Mouse (Mus musculus) T-helper 17 cell (primary cell): ENCODE results near the gene Gata2.

ENCODE experiments used
- in situ Hi-C, 2 experiments: fragments of 300-600 bp; cut with MboI, MseI; formaldehyde crosslinking; loops; 1 replicate in 1 of 2; 2 replicates in 1 of 2; pipeline ENCODE4 v1.15.1; 2025; ENCODE audit warnings: high pct_unique_total_duplicates in 2 of 2

The Gata2 gene

DNA sequence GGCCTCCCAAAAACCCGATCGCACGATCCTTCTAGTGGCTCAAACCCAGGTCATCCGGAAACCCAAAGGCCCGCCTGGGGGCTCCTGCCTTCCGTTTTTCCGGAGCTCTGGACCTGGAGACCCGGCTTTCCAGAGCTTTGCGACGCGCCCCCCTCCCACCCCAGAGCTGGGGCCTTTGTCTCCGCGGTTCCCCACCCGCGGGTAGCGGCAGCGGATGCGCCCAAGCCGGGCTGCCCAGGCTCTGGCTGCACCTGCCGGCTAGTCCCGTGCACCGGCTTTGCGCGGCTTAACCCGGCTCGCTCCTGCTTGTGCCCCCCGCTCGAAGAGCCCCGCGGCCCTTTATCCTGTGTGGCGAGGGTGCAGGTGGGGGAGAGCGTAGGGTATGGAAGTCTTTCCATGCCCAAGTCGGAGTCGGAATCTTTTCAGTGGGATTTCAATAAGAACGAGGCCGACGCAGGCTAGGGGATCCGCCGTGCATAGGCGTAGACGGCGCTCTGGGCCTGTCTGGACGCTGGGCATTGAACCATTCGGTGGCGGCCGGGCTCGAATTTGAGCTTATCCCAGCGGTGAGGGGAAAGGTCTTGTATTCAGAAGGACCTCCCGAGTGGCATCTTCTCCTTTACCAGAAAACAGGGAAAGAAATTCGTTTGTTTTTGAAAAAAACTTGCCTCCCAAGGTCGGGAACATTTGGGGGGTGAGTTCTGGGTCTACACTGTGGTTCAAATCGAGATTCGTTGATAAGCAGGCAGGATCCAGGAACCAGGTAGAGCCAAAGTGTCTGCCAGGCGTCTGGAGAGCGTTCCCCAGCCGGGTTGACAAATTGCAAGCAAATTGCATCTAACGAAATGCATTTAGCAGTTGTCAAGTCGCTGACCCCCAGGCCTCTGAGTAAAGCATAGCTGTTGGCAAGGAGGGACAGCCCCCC is 624 bp downstream of the Gata2 start:
- in situ Hi-C loops: loop anchor here (5.0 to 25.0 kb wide), 3 partner anchors 48 to 668 kb away; no protein-coding TSS in a partner anchor

DNA sequence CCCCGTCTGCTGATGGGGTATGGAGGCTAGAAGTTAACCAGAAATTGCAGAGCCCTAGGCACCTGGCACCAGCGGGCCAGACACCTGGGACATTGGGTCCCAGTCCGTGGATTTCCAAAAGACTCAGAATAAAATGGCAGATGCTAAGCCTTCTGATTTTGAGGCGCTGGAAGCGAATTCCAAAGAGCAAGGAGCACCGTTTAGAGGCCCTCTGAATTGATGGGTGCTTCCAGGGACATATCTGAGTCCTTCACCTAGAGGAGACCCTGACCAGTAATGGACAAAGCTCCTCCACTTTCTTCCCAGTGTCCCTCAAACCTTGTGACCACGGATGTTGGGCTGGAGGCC is 1.3 kb downstream of the Gata2 start:
- in situ Hi-C loops: loop anchor here (5.0 to 25.0 kb wide), 3 partner anchors 47 to 667 kb away; no protein-coding TSS in a partner anchor

DNA sequence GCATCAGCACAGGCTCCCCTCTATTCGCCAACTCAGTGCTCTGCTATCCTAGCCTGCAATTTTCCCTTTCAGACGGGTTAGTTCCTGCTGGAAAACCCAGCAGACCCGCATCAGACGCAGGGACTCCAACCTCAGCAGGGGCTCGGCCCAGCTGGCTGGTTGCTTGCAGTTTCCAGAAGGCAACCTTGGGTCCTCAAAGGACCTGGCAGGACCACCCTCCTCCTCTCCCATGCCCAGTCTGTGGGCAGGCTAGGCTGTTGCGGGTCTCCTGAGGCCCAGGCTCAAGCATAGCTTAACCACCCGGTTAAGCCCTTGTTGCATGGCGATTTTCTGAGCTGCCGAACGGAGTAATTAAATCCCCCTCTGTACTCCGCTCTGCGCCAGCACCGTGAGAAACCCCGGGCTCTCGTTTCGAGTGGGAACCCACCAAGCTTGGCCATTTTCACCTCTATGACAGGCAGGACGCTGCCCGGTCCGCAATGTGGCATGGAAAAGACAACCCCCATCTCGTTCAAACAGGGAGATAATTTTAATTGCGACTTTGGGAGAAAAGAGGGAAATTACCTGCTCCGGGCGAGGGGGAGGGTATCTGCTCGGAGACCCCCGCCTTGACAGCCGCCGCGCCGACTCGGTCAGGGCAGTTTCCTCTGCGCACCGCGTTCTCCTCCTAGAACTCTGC is 2.5 kb downstream of the Gata2 start:
- in situ Hi-C loops: loop anchor here (10.0 to 25.0 kb wide), 2 partner anchors 299 to 666 kb away; no protein-coding TSS in a partner anchor

DNA sequence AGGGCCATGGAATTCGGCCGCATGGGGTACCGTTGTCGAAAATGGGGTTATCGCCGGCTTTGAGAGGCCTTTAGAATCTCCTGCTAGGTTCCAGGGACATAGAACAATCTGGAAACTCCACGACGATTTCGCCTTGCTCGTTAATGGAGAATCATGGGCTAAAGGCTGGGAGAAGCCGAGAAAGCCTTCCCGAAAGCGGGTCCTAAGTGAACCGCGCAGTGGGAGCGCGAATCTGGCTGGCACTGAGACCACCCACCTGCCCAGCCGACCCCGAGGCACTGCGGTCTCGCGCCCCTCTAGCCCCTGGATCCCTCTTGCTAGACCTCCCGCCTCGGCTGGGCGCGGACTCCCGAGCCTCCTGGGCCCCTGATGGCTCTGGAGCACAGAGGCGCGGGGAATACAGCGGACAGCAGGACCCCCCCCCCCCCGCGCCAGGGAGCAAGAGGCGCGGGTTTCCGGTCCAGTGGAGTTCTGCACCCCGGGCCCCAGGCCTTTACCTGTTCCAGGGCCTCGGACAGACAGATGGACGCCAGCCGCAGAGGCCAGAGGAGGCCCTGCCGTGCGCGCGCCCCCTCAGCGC is 3.1 kb downstream of the Gata2 start:
- in situ Hi-C loops: loop anchor here (10.0 to 25.0 kb wide), 2 partner anchors 298 to 665 kb away; no protein-coding TSS in a partner anchor

DNA sequence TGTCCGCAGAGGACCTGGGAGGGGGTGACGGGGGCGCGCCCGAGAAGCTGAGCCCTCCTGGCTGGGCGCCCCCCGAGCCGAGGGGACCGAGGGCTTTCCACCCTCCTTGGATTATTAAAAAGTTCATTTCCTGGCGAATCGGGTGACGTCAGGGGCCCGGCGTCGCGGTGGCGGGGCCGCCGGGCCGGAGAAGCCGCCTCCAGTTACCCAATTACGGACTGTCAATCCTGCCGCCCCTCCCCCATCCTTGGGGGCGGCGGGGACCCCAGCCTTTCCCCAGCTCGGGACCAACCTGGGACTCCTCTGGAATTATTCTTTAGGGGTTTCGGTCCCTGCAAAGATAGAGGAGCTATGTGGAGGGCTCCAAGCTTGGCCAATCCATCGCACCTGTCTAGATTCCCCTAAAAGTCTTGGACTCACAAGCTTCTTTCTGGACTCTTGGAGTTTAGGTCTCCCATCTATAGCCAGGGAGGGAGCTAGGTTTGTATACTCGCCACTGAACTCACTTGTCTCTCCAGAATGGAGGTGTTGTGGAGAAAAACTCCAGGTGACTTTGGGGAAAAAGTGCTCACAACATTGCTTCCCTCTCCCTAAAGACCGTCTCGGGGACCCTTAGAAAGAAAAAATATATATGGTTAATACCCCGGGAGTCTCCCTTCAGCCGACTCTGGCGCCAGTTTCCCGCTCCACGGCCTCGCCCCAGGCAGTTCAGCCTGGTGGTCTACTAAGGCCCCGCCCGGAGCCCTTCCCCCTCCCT is 3.8 kb downstream of the Gata2 start:
- in situ Hi-C loops: loop anchor here (10.0 to 25.0 kb wide), 2 partner anchors 297 to 665 kb away; no protein-coding TSS in a partner anchor

DNA sequence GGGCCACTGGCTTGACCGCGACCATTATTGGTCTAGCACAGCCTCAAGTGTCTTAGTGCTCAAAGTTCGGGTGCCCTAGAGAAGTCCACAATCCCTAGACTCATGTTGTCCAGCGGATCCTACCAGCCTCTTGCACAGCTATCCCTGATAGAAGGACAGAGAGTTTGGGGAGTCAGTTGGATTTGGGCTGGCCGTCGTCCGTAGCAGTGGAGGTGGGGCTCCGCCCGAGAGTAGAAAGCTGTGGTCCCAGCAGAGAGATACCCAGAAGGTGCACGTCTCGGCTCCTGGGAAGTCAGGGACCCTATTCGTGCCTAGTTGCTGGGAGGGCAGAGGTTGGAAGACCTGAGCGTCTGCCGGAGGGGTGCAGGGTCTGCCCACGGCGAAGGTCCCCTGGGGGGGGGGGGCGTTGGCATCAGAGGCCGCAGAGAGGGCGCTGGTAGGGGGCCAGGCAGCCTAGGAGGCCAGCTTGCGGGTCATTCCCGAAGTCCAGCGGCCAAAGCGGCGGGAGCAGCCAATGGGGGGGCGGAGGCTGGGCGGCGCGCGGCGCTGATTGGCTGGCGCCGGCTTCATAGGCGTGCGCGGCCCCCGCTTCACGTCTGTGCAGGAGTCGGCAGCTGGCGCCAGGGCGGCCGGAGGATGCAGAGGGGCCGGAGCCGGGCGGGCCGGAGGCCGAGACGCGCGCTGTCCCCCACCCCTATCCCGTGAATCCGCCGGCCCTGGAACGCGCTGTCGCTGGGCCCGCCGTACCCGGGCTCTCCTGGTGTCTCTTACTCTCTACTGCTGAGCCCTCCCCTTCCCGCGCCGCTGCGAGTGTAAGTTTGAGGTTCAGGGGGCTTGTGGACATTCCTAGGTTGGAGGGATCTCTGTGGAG is 4.6 kb downstream of the Gata2 start:
- in situ Hi-C loops: loop anchor here (10.0 to 25.0 kb wide), 2 partner anchors 296 to 664 kb away; no protein-coding TSS in a partner anchor

DNA sequence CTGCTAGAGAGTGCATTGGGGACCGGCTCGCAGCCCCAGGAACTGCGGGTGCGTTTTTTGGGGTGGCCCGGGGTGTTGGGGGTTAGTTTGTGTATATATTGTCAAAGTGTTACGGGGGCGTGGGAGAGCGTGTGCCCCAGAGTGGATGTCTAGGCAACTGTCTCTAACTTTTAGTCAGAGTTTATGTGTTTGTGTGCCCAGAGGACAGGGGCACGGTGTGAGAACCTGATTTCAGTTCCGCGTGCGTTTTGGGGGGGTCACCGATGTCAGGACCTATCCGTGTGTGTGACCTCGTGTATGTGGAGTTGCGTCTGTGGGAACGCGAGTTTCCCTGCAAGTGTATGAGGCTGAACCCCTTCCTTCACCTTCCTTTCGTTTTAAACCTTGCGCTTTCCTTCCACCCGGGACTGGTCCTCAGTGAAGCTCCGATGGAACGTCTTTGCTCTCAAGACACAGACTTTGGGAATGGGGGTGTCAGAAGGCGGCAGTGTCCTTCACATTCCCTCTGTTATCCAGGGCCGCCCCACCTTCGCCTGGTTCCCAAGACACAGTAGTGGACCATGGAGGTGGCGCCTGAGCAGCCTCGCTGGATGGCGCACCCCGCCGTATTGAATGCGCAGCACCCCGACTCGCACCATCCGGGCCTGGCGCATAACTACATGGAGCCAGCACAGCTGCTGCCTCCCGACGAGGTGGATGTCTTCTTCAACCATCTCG is 5.5 kb downstream of the Gata2 start:
- in situ Hi-C loops: loop anchor here (10.0 to 25.0 kb wide), 2 partner anchors 296 to 663 kb away; no protein-coding TSS in a partner anchor

DNA sequence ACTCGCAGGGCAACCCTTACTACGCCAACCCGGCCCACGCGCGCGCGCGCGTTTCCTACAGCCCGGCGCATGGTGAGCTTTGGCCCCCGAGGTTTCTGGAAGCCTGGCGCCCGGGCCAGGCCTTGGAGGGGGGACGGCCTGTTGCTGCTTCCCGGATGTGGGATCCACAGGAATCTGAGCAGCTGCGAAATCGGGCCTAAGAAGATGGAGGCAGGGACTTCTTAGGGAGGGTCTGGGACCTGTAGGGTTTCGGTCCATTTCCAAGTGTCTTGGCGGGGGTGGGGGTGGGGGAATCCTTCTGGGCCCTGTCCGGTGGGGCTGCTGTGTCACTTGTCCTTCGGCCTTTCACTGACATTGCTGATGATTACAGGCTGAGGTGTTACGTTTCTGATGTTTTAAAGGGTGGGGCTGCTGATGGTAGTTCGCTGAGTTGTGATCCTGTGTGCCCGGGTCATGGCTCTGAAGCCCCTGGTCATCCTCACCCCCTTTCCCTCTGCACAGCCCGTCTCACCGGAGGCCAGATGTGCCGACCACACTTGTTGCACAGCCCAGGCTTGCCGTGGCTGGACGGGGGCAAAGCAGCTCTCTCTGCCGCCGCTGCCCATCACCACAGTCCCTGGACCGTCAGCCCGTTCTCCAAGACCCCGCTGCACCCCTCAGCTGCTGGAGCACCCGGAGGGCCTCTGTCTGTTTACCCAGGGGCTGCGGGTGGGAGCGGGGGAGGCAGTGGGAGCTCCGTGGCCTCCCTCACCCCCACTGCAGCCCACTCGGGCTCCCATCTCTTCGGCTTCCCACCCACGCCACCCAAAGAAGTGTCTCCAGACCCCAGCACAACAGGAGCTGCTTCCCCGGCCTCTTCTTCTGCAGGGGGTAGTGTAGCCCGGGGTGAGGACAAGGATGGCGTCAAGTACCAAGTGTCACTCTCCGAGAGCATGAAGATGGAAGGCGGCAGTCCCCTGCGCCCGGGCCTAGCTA is 6.3 kb downstream of the Gata2 start:
- in situ Hi-C loops: loop anchor here (10.0 to 25.0 kb wide), 2 partner anchors 295 to 662 kb away; no protein-coding TSS in a partner anchor

DNA sequence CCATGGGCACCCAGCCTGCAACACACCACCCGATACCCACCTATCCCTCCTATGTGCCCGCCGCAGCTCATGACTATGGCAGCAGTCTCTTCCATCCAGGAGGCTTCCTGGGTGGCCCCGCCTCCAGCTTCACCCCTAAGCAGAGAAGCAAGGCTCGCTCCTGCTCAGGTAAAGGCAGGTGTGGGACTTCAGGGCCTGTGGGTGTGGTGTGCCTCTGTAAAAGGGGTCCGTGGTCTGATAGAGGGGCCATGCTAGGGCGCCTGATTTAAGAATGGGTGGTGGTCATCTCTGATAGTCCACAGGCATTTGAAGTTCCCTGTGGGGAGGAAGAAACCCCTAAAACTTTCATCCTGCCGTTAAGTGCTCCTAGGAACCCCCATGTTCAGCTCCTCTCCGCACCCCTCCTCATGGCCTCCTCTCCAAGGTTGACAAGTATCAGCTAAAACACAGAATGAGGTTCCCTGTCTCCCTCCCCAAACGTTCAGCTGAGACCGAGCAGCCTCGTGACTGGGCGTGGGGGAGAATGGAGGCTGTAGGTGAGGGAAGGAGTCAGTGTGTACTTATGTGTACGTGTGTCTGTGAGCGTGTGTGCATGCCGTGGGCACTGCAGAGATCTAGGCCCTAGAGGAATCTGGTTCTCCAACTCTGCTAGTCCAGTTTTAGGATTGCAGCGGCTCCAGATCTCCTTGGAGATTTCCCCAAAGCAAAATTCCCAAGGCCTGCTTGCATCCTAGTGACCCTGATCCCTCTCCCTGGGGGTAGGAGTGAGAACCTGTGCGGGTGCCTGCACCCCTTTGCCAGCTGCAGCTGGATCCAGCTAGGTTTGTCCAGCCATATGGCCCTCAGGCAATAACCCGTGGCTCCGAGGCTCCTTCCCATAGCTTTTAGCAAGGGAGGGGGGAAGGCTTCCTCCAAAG is 7.3 kb downstream of the Gata2 start:
- in situ Hi-C loops: no loop called here

DNA sequence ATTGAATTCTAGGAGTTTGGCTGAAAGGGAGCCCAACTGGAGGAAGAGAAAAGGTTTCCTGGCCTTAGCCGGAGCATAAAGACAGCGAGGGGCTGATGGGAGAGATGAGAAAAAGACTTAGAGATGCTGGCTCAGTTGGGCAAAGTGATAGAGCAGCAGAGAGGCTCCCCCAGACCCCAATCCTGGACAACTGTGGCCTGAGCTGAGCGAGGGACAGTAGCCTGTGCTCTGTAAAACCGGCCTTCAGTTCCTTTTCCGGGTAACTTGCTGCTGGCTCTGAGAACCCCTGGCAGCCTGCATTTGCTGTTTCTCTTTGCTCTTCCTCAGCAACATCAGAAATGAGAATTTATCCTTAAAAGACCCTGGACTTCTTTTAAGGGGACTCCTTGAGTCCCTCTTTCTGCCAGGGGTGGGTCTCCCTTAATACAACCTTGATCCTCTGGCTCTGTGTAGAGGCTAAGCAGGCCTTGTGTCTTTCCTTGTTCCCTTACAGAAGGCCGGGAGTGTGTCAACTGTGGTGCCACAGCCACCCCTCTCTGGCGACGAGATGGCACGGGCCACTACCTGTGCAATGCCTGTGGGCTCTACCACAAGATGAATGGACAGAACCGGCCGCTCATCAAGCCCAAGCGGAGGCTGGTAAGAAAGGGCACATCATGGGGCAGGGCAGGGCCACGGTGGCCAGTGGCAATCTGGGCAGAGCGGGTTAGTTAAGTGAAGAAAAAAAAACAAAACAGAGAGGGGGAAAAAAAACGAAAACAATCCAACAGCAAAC is 8.4 kb downstream of the Gata2 start:
- in situ Hi-C loops: no loop called here

DNA sequence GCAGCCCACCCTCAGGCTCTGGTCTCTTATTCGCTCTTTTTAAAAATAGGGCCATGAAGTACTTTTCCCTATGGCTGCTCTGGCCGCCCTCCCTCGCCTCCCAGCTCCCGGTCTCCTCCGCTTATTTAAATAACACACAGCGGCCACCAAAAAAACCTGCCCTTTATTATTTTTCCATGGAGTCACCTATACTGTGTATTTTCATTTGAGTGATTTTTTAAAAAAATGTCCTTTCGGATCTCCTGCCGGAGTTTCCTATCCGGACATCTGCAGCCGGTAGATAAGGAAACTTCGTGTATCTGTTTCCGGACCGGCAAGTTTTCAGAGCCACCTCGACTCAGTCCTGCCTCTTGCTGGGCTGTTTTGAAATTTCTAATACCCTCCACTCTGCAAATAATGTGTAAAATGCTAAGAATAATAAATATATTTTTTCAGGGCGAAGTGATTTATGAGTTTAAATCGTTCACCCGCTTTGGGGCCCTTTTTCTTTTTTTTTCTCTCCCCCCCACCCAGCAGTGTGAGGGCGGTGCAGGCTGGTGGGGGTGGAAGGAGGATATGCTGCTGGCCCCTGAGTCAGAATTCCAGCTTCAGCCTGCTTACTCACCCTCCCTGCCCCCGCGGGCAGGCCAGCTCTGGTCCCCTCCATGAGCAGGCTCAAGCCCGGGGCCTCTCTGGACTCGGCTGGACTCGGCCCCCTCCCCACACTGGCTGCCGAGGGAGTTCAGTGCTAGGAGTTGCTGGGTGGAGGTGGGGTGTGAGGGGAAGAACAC is 9.4 kb downstream of the Gata2 start:
- in situ Hi-C loops: no loop called here

DNA sequence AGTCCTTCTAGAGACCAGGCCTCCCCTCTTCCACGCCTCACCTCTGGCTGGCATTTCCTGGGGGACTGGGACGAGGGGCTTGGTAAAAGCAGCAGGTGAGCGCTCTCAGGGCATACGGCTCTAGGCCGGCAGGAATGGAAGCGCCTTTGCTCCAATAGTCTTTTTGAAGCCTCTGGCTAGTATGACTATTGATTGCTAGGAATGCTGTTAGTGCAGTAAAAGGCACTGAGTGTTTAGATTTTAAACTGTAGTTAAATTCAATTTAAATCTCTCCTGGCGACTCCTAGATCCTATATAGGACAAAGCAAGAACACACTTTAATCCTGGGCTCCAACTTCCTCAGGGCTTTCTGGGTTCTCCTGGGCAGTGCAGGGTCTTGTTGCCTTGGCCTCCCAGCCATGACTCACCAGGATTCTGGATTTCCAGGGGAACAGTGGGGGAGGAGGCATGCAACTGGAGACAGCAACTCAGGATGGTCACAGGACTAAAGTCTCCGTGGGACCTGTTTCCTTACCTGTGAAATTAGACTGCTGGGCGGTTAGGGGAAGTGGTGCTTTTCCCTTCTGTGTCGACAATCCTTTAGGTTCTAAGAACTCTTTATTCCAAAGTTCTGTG is 10.2 kb downstream of the Gata2 start:
- in situ Hi-C loops: no loop called here

DNA sequence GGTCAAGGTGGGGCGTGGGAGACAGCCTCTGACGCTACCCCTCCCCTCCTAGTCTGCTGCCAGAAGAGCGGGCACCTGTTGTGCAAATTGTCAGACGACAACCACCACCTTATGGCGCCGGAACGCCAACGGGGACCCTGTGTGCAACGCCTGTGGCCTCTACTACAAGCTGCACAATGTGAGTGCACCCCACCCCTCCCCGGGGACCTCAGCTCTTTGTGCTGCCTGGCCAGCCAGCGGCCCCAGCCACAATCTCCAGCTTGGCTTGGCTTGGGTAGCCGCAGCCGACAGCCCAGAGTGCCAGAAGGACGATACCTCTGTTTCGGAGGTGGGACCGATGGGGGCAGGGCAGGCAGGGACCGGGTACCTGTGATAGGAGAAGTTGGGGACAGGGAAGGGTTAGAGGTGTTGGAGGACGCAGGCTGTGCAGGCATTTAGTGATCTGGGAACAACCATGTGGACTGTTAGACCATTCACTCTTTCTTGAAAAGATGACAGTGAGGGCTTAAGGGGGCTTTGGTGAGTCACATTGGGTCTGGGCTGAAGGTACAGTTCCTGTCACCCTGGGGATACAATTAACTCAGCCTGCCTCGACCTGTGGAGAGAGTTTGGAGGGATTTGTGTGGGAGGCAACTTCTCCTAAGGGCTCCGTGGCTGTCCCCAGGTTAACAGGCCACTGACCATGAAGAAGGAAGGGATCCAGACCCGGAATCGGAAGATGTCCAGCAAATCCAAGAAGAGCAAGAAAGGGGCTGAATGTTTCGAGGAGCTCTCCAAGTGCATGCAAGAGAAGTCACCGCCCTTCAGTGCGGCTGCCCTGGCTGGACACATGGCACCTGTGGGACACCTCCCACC is 11.1 kb downstream of the Gata2 start:
- in situ Hi-C loops: no loop called here

DNA sequence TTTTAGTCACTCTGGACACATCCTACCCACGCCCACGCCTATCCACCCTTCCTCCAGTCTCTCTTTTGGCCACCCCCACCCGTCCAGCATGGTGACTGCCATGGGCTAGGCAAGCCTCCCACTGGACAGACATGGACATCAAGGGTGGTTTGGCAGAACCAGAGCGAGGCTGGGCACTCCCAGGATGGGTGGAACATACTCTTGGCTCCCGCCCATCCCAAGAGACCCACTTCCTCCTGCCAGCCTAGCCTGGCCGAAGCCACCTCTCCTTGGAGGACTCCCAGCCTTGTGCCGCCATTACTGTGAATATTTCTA is 11.7 kb downstream of the Gata2 start:
- in situ Hi-C loops: no loop called here
